Mouse (Mus musculus): Measurements from ENCODE around the gene Hnrnph1.
"Not testable (repeated sequence)": the region's sequence is repeated elsewhere in the genome, so short reads cannot be mapped to it uniquely, and the experiment has no call there.

The Hnrnph1 gene

GRCm38 (mm10) chr11:50376911-50377891 lies at the start of gene Hnrnph1:
Hnrnph1 (plus strand) TSS chr11:50376990.
- peak; percentile 98 for DNase-seq (ENCODE audit: low spot score)

- no peak for DNase-seq (ENCODE audit: low spot score)
Measured at GRCm38 (mm10) chr11:50328075-50328625, 48.6 kb upstream of the Hnrnph1 start.

- no peak for DNase-seq (ENCODE audit: low spot score)
Measured at GRCm38 (mm10) chr11:50329378-50329777, 47.4 kb upstream of the Hnrnph1 start.

- DNase-seq (ENCODE audit: low spot score), result no peak
Measured at GRCm38 (mm10) chr11:50333181-50333580, 43.6 kb upstream of the Hnrnph1 start.

GRCm38 (mm10) chr11:50336126-50336525 lies 40.7 kb upstream of the Hnrnph1 start:
- no peak for DNase-seq (ENCODE audit: low spot score)

- no peak for DNase-seq (ENCODE audit: low spot score)
Measured at GRCm38 (mm10) chr11:50336891-50337290, 39.9 kb upstream of the Hnrnph1 start.

- no peak for DNase-seq (ENCODE audit: low spot score)
Measured at GRCm38 (mm10) chr11:50345486-50345885, 31.3 kb upstream of the Hnrnph1 start.

GRCm38 (mm10) chr11:50346256-50347032 lies 30.3 kb upstream of the Hnrnph1 start:
- DNase-seq (ENCODE audit: low spot score), result no peak

- DNase-seq (ENCODE audit: low spot score), result no peak
Measured at GRCm38 (mm10) chr11:50352177-50352576, 24.6 kb upstream of the Hnrnph1 start.

- no peak for DNase-seq (ENCODE audit: low spot score)
Measured at GRCm38 (mm10) chr11:50354162-50354561, 22.6 kb upstream of the Hnrnph1 start, which contains the start of gene Cby3. Cby3 (plus strand) TSS chr11:50354462.

GRCm38 (mm10) chr11:50354851-50355250 lies 21.9 kb upstream of the Hnrnph1 start:
- DNase-seq (ENCODE audit: low spot score), result no peak

- DNase-seq (ENCODE audit: low spot score), result no peak
Measured at GRCm38 (mm10) chr11:50355395-50355794, 21.4 kb upstream of the Hnrnph1 start.

GRCm38 (mm10) chr11:50358950-50359861 lies 17.6 kb upstream of the Hnrnph1 start:
- DNase-seq (ENCODE audit: low spot score), result peak; percentile 83

- DNase-seq (ENCODE audit: low spot score), result not testable (repeated sequence)
Measured at GRCm38 (mm10) chr11:50361282-50361681, 15.5 kb upstream of the Hnrnph1 start.

GRCm38 (mm10) chr11:50364548-50364947 lies 12.2 kb upstream of the Hnrnph1 start:
- peak; percentile 91 for DNase-seq (ENCODE audit: low spot score)

GRCm38 (mm10) chr11:50365322-50365721 lies 11.5 kb upstream of the Hnrnph1 start:
- DNase-seq (ENCODE audit: low spot score), result no peak

- DNase-seq (ENCODE audit: low spot score), result no peak
Measured at GRCm38 (mm10) chr11:50367531-50367930, 9.3 kb upstream of the Hnrnph1 start.

- DNase-seq (ENCODE audit: low spot score), result no peak
Measured at GRCm38 (mm10) chr11:50369360-50369911, 7.4 kb upstream of the Hnrnph1 start.

GRCm38 (mm10) chr11:50370969-50371368 lies 5.8 kb upstream of the Hnrnph1 start:
- DNase-seq (ENCODE audit: low spot score), result peak; percentile 27

GRCm38 (mm10) chr11:50371399-50371841 lies 5.4 kb upstream of the Hnrnph1 start:
- DNase-seq (ENCODE audit: low spot score), result peak; percentile 88

- DNase-seq (ENCODE audit: low spot score), result no peak
Measured at GRCm38 (mm10) chr11:50371911-50372310, 4.9 kb upstream of the Hnrnph1 start.
